Mouse (Mus musculus) hematopoietic stem cell, adult 5-6 weeks (primary cell): Measurements from ENCODE around the gene Adgre5. TPM values are rescaled to one million over a fixed set of nuclear protein-coding genes. Genes with fewer than 3 reads are reported as not detected.

Experiments
- ATAC-seq, 2 experiments: fragments of 125-278 bp in 1 of 2; replicated peaks in 1 of 2; 2 replicates each; pipeline ENCODE4 v1.8.0; 2016 to 2017; ENCODE audit warnings: inconsistent platforms in 2 of 2, mild to moderate bottlenecking in 2 of 2, moderate number of reproducible peaks in 2 of 2, low read depth in 1 of 2, moderate TSS enrichment in 1 of 2; ENCODE audit not compliant: low FRiP score in 2 of 2, poor library complexity in 2 of 2, severe bottlenecking in 2 of 2, insufficient read depth in 1 of 2, low TSS enrichment in 1 of 2
- total RNA-seq: library from RNA; stranded (forward); fragments of 172-1452, 232-1000 nt; gene quantifications from 2 replicates; pipeline ENCODE4 v1.2.3, GENCODE M21; 2017

Adgre5 gene
- total RNA-seq, 1 experiment from 2014 or later = 24.9 TPM

DNA sequence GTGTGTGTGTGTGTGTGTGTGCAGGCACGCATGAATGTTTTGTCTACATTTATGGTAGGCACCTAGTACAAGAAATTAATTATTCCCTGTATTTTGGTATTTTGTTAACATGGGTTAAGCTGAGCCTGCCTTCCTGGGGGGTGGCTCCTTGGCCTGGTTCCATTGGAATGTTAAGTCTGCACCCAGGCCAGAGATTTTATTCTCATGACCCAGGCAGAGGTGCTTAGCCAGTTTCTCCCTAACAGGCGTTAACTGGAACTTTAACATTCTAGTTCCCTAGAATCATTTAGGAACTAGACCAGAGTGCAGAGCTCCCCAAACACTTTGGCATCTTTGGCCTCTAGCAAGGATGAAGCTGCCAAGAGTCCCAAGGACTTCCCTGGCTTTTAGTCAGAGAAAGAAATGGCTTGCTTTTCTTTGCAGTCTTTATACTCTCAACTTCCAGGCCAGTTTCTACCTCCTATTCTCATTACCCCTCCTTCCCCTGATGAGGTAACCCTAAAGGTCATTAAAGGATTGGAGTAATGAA lies 18.2 kb upstream of the Adgre5 start:
- no peak for ATAC-seq

DNA sequence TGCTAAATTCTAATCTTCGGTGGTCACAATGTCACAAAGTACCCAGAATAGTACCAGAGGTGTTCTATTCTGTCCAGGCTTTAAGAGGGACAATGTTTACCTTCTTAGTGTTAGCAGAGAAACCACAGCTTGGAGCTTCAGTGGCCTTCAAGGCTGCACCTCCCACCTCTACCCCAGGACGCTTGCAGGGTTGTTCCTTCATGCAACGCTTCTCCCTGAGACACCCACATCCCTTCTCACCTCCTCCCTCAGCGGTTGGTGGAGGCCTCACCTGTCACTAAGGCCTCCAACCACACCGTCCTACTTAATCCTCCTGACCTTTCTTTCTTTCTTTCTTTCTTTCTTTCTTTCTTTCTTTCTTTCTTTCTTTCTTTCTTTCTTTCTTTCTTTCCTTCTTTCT lies 17.2 kb upstream of the Adgre5 start:
- ATAC-seq = no peak

DNA sequence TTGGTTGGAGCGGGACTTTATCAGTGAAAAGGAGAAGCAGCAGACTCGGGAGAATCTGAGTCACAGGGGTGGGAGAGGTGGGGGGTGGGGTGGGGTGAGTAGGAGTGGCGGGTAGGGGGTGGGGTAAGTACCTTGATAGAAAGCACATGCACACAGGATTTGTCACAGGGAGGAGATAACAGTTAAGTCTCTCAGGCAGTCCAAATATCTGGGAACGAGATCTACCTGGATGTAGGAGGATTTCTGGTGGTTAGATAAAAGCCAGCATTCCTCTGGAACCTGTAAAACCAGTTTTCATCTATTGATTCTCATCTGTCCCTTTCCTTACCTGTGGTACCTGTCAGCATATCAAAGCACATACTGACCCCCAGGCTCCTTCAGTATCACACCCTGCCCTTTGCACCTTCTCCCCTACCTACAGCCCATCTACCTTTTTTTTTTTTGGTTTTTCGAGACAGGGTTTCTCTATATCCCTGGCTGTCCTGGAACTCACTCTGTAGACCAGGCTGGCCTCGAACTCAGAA lies 16.0 kb upstream of the Adgre5 start:
- no peak for ATAC-seq

DNA sequence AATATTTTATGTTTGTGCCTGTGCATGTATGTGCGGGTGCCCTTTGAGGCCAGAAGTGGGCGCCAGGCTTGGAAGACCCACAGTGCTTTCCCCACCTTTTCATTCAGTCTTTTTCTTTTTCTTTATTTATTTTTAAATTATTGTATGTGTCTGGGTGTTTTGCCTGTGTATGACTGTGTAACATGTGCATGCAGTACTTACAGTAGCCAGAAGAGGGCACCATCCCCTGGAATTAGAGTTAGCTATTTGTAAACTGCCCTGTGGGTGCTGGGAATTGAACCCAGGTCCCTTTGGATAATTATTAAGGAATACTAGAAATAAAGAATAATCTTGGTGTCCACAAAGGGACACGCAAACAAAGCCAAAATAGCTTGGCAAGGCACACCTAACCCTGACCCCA lies 15.1 kb upstream of the Adgre5 start:
- ATAC-seq = no peak

DNA sequence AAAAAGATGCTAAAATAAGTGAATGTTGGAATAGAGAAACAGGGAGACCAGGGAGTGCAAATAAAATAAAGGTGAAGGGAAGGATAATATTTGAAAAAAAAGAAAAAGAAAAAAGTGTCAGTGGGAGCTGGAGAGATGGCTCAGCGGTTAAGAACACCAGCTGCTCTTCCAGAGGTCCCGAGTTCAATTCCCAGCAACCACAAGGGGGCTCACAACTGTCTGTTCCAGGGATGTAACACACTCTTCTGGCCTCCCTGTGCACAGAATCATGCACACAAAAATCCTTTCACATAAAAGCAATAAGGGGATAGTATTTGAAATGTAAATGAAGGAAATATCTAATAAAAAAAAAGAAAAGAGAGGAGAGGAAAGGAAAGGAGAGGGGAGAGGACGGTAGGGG lies 13.0 kb upstream of the Adgre5 start:
- no peak for ATAC-seq

DNA sequence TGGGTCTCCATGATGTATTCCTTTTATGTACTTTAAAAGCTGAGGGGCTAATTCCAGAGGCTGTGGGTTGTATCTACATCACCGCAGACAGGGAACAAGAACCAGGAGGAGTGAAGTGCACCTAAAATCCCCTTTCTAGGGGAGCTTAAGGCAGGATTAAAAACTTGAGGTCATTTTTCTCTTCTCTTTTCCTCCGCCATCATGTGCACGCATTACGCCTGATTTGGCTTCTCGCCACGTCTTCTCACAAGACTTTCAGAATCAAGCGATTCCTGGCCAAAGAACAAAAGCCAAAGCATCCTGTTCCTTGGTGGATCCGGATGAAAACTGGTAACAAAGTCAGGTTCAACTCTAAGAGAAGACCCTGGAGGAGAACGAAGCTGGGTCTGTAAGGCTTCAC lies 8.1 kb upstream of the Adgre5 start:
- no peak for ATAC-seq

DNA sequence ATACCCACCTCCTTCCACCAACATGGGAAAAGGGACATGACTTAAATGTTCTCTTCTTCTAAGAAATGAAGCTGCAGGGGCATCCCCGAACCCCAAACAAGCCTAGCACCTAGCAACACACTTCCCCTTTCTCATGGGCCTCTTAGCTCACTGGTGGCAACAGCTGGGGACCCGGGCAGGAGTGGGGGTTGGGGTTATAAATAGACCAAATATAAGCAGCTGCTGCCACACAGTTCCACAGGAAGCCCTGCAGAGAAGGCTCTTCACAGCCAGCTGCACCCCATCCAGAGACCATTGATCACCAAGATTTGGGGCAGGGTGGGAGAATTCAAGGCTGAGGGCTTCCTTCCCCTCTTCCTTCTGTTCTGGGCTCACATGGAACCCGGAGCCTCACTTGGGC lies 7.6 kb upstream of the Adgre5 start:
- ATAC-seq = peak; percentile 90 to 91

DNA sequence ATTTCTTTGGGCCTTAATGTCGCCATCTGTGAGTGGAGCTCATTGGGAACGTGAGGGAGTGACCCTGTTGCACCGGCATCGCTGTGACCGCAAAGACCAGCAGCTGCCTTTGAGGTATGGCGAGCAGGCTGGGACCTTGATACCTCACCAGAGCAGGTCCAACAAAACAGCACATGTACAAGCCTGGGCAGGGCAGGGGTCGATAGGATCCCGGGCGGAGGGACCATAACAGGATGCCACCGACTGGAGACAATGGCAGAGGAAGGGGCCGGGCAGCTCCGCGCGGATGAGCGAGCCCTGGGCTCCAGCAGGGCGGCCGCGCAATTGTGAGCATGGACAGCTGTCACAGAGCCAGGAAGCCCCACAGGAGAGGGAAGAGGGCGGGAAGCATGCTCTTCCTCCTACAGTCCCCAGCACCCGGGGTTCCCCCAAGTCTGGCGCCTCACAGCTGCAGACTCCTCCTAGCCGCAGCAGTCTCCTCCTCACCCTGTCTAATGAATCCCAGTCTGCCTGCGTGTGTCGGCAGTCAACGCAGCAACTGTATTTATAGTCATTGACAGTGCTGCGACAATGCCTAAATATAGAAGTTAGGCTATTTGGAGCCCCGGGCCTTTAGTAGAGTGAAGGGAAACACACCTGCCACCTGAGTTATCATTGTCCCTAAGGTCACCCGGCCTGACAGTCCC lies 6.7 kb upstream of the Adgre5 start:
- ATAC-seq = peak; percentile 39 to 72

DNA sequence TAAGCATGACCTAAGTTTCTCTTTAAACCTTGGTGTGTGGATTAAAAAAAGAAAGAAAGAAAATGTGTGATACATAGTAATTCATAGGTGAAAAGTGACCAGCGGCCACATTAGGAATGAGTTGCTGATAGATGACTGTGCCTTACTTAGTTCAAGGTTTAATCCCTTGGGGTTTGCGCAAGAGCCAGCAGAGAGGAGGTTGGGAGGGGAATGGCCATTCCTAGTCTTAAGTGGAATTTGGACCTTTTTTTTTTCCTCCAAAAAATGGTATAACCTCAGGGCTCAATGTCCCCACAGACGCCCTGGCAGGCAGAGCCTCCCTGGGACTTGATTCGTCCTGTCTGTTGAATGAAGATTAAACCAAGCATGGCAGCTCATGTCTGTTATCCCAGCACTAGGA lies 2.9 kb upstream of the Adgre5 start:
- no peak for ATAC-seq

DNA sequence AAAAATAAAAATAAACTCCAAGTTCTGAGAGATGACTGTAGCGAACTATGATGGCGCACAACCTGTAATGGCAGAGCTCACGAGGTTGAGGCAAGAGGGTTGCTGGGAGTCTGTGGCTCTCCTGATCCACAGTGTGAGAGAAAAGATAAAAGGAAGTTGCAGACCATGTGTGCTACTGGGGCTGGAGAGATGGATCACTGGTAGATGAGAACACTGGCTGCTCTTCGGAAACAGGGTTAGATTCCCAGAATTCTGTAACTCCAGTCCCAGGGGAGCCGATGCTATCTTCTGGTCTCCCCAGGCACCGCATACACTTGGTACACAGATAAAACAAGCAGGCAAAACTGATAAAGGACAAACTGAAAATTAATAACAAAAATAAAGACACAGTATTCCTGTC lies 1.8 kb upstream of the Adgre5 start:
- no peak for ATAC-seq

DNA sequence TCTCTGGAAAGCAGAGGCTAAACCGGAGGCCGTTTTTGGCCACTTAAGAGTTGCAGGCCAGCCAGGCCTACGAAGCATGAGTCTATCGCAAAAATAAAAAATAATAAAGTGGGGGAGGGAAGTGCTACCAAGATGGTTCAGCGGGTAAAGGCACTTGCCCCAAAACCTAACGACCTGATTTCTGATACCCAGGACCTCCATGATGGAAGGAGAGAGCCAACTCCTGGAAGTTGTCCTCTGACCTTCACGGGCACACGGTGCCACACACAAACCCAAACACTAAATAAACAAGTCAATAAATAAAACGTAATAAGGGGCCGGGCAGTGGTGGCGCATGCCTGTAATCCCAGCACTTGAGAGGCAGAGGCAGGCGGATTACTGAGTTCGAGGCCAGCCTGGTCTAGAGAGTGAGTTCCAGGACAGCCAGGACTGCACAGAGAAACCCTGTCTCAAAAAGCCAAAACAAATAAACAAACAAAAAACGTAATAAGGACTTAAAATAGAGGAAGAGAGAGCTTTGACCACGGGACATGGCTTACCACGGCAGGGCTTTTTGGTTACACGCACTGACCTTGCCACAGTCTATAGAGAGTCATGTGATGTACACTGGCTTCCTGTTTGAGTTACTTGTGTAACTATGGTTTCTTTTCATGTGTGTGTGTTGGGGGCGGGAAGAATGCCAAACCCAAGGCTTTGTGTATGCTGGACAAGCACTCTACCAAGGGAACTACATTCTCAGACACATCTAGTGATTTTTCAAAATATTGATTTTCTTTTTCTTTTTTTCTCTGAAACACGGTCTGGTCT lies 926 bp upstream of the Adgre5 start:
- ATAC-seq = peak; percentile 56 to 57

DNA sequence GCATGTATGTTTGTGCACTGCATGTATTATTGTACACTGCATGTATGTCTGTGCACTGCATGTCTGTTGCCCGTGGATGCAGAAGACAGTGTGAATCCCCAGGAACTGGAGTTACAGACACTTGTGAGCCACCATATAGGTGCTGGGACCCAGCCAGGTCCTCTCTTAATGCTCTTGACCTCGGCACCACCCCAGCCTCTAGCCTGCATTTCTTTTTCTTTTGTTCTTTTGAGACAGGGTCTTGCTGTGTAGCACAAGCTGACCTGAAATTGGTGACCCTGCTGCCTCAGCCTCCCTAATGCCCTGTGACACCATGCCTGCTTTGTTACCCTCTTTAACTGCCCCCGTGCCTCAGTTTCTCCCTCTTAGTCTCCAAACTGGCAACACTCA lies 545 bp downstream of the Adgre5 start:
- no peak for ATAC-seq

DNA sequence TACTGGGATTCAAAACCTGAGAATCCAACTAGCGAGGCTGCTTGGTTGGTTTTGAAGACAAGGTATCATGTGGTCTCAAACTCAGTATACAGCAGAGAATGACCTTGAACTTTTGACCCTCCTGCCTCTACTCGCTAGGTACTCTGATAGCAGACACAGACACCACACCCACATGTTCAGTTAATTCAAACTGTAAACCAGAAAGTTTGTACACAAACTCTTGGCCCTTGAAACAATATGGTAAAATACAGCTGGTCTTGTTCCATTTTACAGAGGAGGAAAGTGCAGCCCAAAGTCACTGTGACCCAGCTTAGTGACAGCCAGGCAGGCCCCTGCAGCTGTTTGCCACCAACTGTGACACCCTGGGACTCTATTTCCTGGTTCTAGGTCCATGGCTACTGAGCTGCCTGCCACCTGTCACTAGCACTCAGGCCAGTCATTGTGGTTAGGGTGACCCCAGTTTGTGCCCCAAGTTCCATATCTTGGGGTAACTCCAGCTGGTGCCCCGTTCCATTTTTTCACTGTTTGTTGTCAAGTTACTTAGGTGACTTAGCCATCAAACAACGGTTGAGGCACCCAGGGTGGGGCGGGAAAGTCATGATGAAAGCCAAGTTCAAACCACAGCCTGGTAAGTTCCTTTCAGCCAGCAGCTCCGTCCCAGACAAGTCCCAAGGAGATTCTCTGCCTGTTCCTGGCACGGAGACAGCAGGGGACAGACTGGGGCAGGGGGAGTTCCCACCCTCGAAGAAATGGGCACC lies 1.2 kb downstream of the Adgre5 start:
- ATAC-seq = peak; percentile 63 to 65

DNA sequence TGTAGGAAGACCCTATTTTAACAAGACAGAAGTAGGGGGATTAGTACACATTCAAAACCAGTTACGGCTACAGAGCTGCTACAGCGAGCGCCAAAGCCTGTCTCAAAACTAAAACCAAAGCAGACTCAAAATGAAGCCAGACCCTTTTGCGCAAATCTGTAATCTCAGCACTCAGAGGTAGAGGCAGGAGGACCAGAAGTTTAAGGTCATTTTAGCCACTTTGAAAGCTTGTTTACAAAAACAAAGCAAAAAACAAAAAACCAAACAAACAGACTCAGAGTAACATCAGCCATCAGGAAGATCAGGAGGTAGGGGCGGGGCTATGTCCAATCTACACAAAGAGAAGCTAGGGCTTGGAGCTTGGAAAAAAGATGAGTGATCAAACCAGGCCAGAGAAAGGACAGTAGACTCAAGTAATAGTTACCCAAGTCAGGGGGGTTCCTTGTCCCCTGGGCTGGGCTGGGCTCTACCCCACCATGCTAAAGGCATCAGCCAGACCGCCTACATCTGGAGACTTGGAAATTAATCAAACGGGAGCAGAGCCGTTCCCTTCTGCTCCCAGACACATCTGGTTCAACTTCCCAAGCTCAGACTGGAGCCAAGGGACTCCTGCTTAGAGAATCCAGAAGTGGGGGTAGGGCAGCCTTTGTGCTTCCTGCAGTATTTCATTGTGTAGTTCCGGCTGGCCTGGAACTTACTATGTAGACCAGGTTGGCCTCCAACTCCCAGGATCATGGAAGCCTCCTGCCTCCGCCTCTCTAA lies 2.0 kb downstream of the Adgre5 start:
- no peak for ATAC-seq

DNA sequence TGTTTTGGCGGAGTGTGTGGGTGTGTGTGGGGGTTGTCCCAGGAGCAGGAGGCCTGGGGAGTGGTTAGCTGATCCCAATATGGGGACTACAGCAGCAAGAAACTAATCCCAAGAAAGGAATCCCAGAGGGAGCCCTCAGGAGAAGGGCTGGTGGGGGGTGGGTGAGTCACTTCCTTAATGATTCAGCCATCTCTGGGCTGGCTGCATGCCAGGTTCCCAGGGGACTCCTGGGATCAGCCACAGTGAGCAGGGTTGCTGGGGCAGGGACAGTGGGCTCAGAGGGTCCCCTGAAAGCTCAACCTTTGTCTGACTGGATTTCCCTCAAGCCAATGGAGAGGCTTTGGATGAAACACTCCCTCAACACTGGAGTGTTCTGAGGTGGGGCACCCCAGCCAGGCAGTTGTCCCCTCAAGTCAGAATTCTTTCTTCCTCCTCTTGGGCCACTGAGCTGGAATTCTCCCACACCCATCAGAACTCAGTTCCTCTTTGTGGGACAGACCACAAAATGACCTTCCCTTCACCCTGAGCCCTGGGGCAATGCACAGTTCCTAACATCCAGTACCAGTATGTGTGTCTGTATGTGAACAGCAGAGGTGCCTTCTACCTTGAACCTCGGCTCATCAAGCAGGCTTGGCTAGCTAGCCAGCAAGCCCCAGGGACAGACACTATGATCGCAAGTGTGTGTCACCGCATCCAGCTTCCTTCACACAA lies 3.1 kb downstream of the Adgre5 start:
- peak; percentile 27 to 42 for ATAC-seq

DNA sequence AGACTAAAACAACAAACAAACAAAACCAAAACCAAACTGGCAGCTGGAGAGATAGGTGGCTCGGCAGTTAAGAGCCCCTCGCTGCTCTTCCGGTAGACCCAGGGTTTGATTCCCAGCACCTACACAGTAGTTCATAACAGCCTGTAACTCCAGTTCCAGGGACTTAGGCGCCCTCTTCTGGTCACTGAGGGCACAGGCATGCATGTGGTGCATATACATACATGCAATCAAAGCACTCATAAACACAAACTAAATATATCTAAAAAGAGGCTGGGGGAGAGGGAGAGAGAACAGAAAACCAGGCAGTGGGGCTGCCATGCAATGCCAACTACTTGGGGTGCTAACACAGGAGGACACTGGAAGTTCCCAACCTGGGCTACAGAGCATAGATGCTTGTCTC lies 3.8 kb downstream of the Adgre5 start:
- ATAC-seq = no peak

DNA sequence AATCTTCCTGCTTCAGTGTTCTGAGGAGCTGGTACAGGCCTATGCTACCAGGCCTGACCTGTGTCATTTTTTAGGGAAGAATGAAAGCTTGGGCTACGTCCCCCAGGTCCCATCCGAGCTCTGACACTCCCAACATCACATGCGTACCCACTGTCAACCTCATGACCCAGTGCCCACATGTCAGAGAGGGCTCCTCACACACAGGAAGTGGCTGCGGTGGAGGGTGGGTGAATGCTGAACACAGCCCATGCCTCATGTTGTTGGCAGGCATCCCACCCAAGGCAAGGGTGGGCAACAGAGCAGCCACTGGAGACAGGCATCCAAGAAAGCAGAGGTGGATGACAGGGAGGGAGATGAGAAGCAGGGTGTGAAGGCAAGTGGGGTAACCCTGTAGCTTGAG lies 4.4 kb downstream of the Adgre5 start:
- ATAC-seq = peak; percentile 51 to 60
